Comparison of ENCODE assay signal across 9 mouse cellular contexts in the genomic region with DNA sequence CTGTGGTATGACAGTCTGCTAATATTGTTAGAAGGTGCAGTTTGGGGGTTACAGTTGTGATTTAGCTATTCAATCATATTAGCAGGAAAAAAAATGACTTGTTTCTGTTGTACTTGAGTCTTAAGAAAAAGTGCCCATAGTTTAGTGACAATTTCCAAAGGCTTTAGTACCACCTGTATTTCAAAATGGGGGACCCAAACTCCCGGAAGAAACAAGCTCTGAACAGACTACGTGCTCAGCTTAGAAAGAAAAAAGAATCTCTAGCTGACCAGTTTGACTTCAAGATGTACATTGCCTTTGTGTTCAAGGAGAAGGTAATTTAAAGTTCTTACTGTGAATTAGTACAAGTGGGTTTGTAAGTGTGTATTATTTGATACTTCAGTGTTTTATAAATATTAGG. TPM values are rescaled to one million over a fixed set of nuclear protein-coding genes. Genes with fewer than 3 reads are reported as not detected.
DNase-seq lines count a peak whose midpoint lies in the region; ATAC-seq and TF ChIP-seq lines count a peak whose summit lies in the region.
"Had no signal": no experiment of that assay in that cellular context is flagged by ENCODE, and none has a peak within 500 bp of the region (broad histone marks: within the 10 kb centered on the region; RNA-seq: fewer than 3 reads in every experiment).

No protein-coding gene starts in this region.

- intact Hi-C loops in gastrocnemius, adult 2 months (cut with DNase I): no loop called here
- intact Hi-C loops in gastrocnemius, postnatal 36 days (cut with DNase I): loop anchor here (5.0 kb wide), 1 partner anchor 41 kb away; a partner anchor contains a TSS

- H3K9me3 ChIP-seq in liver, embryonic 11.5 days (ENCODE audit: control insufficient read depth, low read length): no peaks in the 10 kb centered on the region

- H3K4me3 ChIP-seq in gastrocnemius, adult 2 months: peak overlapping the region; percentile 77
- H3K4me3 ChIP-seq in liver, embryonic 11.5 days (ENCODE audit: low read depth, low read length): peak overlapping the region; percentile 95

- H3K27ac ChIP-seq in gastrocnemius, adult 2 months: peak overlapping the region; percentile 32; the same call in 1 of the 2 replicates
- no peak overlapping the region for H3K27ac ChIP-seq in liver, embryonic 11.5 days (ENCODE audit: low read depth, low read length)

- DNase-seq in gastrocnemius, adult 2 months: no peak
- DNase-seq in gastrocnemius, postnatal 36 days: no peak
- peak; percentile 23 for DNase-seq in thymus, postnatal 0 days (ENCODE audit: low spot score)
- DNase-seq in thymus, postnatal 4 days: no peak
- DNase-seq in liver, embryonic 11.5 days (ENCODE audit: low spot score): no peak
- DNase-seq in retina, embryonic 14.5 days (ENCODE audit: low spot score): no peak
- DNase-seq in urinary bladder, postnatal 4 days (ENCODE audit: low spot score in 2 of 2): no peak
- no peak for DNase-seq in adipocyte (ENCODE audit: low spot score)
- DNase-seq: B cell, adult 2 months had no signal

- H3K9ac ChIP-seq in liver, embryonic 11.5 days (ENCODE audit: low read depth, low read length): peak overlapping the region; percentile 99

- H3K4me2 ChIP-seq in liver, embryonic 11.5 days: peak overlapping the region; percentile 96

- peaks cover 15% of the 10 kb centered on the region for H3K36me3 ChIP-seq in liver, embryonic 11.5 days (ENCODE audit: control insufficient read depth, insufficient read depth, low read length)

- peaks cover 15% of the 10 kb centered on the region for H3K4me1 ChIP-seq in liver, embryonic 11.5 days (replicated peaks; ENCODE audit: control insufficient read depth, insufficient read depth, low read length)

- ATAC-seq in liver, embryonic 11.5 days (replicated peaks; ENCODE audit: low FRiP score): no peak

- 33% methylated on average over 2 of the region's 2 CpGs for WGBS in liver, embryonic 11.5 days

- TF ChIP-seq CTCF in gastrocnemius, adult 2 months (IDR thresholded peaks at IDR 0.05): no peak

- H3K27me3 ChIP-seq in liver, embryonic 11.5 days (replicated peaks; ENCODE audit: control insufficient read depth, insufficient read depth, low read length): no peaks in the 10 kb centered on the region

RNA-seq across cellular contexts. Expression of a gene that starts 1.7 kb away (rescaled TPM):
- 10 to 100 TPM; 47.1 to 52.2 TPM for total RNA-seq in gastrocnemius, adult 2 months (2021)
- total RNA-seq in gastrocnemius, postnatal 36 days (2021): 10 to 100 TPM; 44.6 to 46.4 TPM
- 21.6 and 25.6 TPM in 2 replicates for polyA plus RNA-seq in thymus, postnatal 0 days (2015; fragmentation: Nextera tagmentation; extraction: Ambion mirVana)
- 18.3 and 18.8 TPM in 2 replicates for polyA plus RNA-seq in liver, embryonic 11.5 days (2014; fragmentation: Nextera tagmentation; extraction: Ambion mirVana)

RNA-seq across cellular contexts. Expression of a gene that starts 28.1 kb away (rescaled TPM):
- 100 to 1,000 TPM; 123 to 190 TPM for total RNA-seq in gastrocnemius, adult 2 months (2021)
- total RNA-seq in gastrocnemius, postnatal 36 days (2021): 100 to 1,000 TPM; 124 to 130 TPM
- polyA plus RNA-seq in thymus, postnatal 0 days (2015; fragmentation: Nextera tagmentation; extraction: Ambion mirVana): 119 and 129 TPM in 2 replicates
- polyA plus RNA-seq in liver, embryonic 11.5 days (2014; fragmentation: Nextera tagmentation; extraction: Ambion mirVana): 88.1 and 95.1 TPM in 2 replicates

RNA-seq across cellular contexts. Expression of a gene that starts 28.3 kb away (rescaled TPM):
- total RNA-seq in gastrocnemius, adult 2 months (2021): 1 to 10 TPM; 8.9 to 9.0 TPM
- 1 to 10 TPM; 6.0 to 9.0 TPM for total RNA-seq in gastrocnemius, postnatal 36 days (2021)
- 54.3 and 60.2 TPM in 2 replicates for polyA plus RNA-seq in thymus, postnatal 0 days (2015; fragmentation: Nextera tagmentation; extraction: Ambion mirVana)
- polyA plus RNA-seq in liver, embryonic 11.5 days (2014; fragmentation: Nextera tagmentation; extraction: Ambion mirVana): 55.4 and 59.6 TPM in 2 replicates

RNA-seq across cellular contexts. Expression of a gene that starts 41.5 kb away (rescaled TPM):
- total RNA-seq in gastrocnemius, adult 2 months (2021): 1 to 10 TPM; 3.8 to 5.1 TPM
- 1 to 10 TPM; 2.9 to 4.7 TPM for total RNA-seq in gastrocnemius, postnatal 36 days (2021)
- polyA plus RNA-seq in thymus, postnatal 0 days (2015; fragmentation: Nextera tagmentation; extraction: Ambion mirVana): 160 and 170 TPM in 2 replicates
- polyA plus RNA-seq in liver, embryonic 11.5 days (2014; fragmentation: Nextera tagmentation; extraction: Ambion mirVana): 212 and 218 TPM in 2 replicates

RNA-seq across cellular contexts. Expression of a gene that starts 41.7 kb away (rescaled TPM):
- not detected for total RNA-seq in gastrocnemius, adult 2 months (2021)
- total RNA-seq in gastrocnemius, postnatal 36 days (2021): not detected
- polyA plus RNA-seq in thymus, postnatal 0 days (2015; fragmentation: Nextera tagmentation; extraction: Ambion mirVana): 0.03 and 0.09 TPM in 2 replicates
- 0.40 TPM in 1 of 2 replicates, not detected in the other for polyA plus RNA-seq in liver, embryonic 11.5 days (2014; fragmentation: Nextera tagmentation; extraction: Ambion mirVana)
